Mouse (Mus musculus) heart, postnatal 0 days (tissue): Measurements from ENCODE around the gene Plekhn1. TPM values are rescaled to one million over a fixed set of nuclear protein-coding genes. Genes with fewer than 3 reads are reported as not detected.

Experiments used
- ATAC-seq: fragments of 200-750 bp; cut with Nextera tagmentation; 2 replicates; pipeline ENCODE4 v1.8.0; 2017; ENCODE audit warnings: low read depth, moderate number of reproducible peaks, moderate library complexity; ENCODE audit not compliant: insufficient read depth
- DNase-seq: peaks from one replicate; pipeline ENCODE4 v3.0.0-alpha.2; 2016; ENCODE audit warnings: low spot score
- H3K27ac ChIP-seq: fragments of 300-500 bp; sonication (generic); 2 replicates; pipeline ENCODE4 v1.5.1; 2014; ENCODE audit warnings: low read depth, mild to moderate bottlenecking
- H3K27me3 ChIP-seq: fragments of 300-500 bp; sonication (generic); 2 replicates; pipeline ENCODE4 v1.6.1; 2014; ENCODE audit warnings: low read length, mixed read lengths; ENCODE audit not compliant: control insufficient read depth, insufficient read depth
- H3K36me3 ChIP-seq: fragments of 300-500 bp; sonication (generic); replicated peaks from 2 replicates; pipeline ENCODE4 v1.6.1; 2014; ENCODE audit warnings: low read length, mixed read lengths; ENCODE audit not compliant: control insufficient read depth, insufficient read depth
- H3K4me1 ChIP-seq: fragments of 300-500 bp; sonication (generic); 2 replicates; pipeline ENCODE4 v1.6.1; 2014; ENCODE audit warnings: antibody characterized with exemption; ENCODE audit not compliant: control insufficient read depth, insufficient read depth
- H3K4me2 ChIP-seq: fragments of 300-500 bp; sonication (generic); 2 replicates; pipeline ENCODE4 v1.6.1; 2014; ENCODE audit warnings: low read depth, mild to moderate bottlenecking, low read length, moderate library complexity
- H3K4me3 ChIP-seq: fragments of 300-500 bp; sonication (generic); 2 replicates; pipeline ENCODE4 v1.5.1; 2014; ENCODE audit warnings: low read depth, low read length
- H3K9ac ChIP-seq: fragments of 300-500 bp; sonication (generic); replicated peaks from 2 replicates; pipeline ENCODE4 v1.6.1; 2014; ENCODE audit warnings: low read depth, low read length, mixed read lengths
- H3K9me3 ChIP-seq: fragments of 300-500 bp; sonication (generic); replicated peaks from 2 replicates; pipeline ENCODE4 v1.6.1; 2016; ENCODE audit warnings: low read length; ENCODE audit not compliant: control insufficient read depth
- CTCF ChIP-seq: IDR thresholded peaks from 2 replicates; pipeline ENCODE4 v1.5.1; 2016; ENCODE audit warnings: antibody characterized with exemption, control low read depth, low read depth
- EP300 ChIP-seq: IDR thresholded peaks from 2 replicates; pipeline ENCODE4 v1.6.1; 2016; ENCODE audit warnings: antibody characterized with exemption, low read depth
- WGBS: fragments of 180-500 bp; shearing (Covaris S2); extraction: QIAGEN DNeasy Blood & Tissue Kit; methylation state at CpG from one replicate; pipeline ENCODE4 v1.1.7; 2014; 5-methylcytosine and 5-hydroxymethylcytosine counted together
- polyA plus RNA-seq: library from polyadenylated mRNA; unstranded; fragments of >200 nt; fragmentation: Nextera tagmentation; extraction: Ambion mirVana; gene quantifications from 2 replicates; pipeline ENCODE4 v1.2.1, GENCODE M21; 2015
- total RNA-seq: library from RNA; depleted of rRNA; stranded (reverse); fragments of >200 nt; gene quantifications from 2 replicates; pipeline ENCODE4 v1.2.3, GENCODE M21; 2014; ENCODE audit warnings: low replicate concordance

Gene Plekhn1
- total and polyA plus RNA-seq, 2 experiments from 2014 or later, result 5.9 to 21.9 TPM

- Histone ChIP-seq H3K9ac (peak overlapping the region; percentile 61; the same call in 1 of the 2 replicates), H3K9me3 (no peaks in the 10 kb centered on the region), H3K4me2 (peak overlapping the region; percentile 64), H3K4me1 (peaks cover 6% of the 10 kb centered on the region), H3K36me3 (peaks cover 45% of the 10 kb centered on the region), H3K27me3 (no peaks in the 10 kb centered on the region), H3K4me3 (peak overlapping the region; percentile 75), H3K27ac (peak overlapping the region; percentile 83; the same call in 1 of the 2 replicates)
- WGBS, result under 1% methylated on average over 15 of the region's 15 CpGs
- DNase-seq (peak; percentile 45), ATAC-seq (peak; percentile 40)
- TF ChIP-seq CTCF (0 out of 2 replicates have a peak, but pooled peaks have one; percentile 15), EP300 (no peak)
These were observed 708 bp upstream of the Plekhn1 start for GRCm38 (mm10) chr4:156235360-156235770.

- ATAC-seq, result no peak
- H3K27ac ChIP-seq, result peak overlapping the region; percentile 71
- no peaks in the 10 kb centered on the region for H3K27me3 ChIP-seq
- peak overlapping the region; percentile 34 for H3K9ac ChIP-seq
- peaks cover 44% of the 10 kb centered on the region for H3K36me3 ChIP-seq
- no peak for TF ChIP-seq CTCF
- TF ChIP-seq EP300, result no peak
- 10% methylated on average over 17 of the region's 17 CpGs for WGBS
- H3K4me2 ChIP-seq, result peak overlapping the region; percentile 64
- peaks cover 6% of the 10 kb centered on the region for H3K4me1 ChIP-seq
- H3K9me3 ChIP-seq, result no peaks in the 10 kb centered on the region
- peak overlapping the region; percentile 71 for H3K4me3 ChIP-seq
- no peak for DNase-seq
These were observed 596 bp downstream of the Plekhn1 start for GRCm38 (mm10) chr4:156234021-156234501.

DNA sequence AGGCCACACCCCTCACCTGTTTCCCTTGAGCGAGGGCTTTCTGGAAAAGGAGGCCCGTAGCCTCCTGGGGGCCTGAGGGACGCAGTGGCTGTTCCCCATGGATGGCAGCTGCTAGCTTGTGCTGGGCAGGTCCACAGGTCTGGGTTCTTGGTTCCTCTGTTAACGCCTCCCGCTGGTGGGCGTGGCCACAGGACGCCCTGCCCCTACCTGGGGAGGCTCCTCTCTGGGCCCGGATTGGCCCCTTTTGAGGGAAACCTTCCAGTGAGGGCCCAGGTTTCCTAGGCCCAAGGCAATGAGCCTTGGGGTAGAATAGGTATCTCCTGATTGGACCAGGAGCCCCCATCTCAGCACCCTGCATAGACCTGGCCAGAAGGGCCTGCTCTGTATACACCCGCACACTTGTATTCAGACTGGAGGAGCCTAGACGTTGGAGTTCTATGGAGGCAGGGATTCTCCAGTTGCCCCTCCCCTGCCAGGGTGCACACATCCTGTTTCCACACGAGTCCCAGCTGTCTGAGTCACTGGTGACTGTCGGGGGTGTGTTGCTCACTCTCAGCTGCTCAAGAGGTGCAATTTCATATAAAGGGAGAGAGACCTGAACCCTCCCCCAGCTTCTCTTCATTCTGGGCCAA is 6.1 kb downstream of the Plekhn1 start:
- peaks cover 11% of the 10 kb centered on the region for H3K4me1 ChIP-seq
- no peaks in the 10 kb centered on the region for H3K9me3 ChIP-seq
- peak overlapping the region; percentile 20; the same call in 1 of the 2 replicates for H3K4me2 ChIP-seq
- 32% methylated on average over 12 of the region's 12 CpGs for WGBS
- peaks cover 40% of the 10 kb centered on the region for H3K36me3 ChIP-seq
- no peaks in the 10 kb centered on the region for H3K27me3 ChIP-seq
- no peak overlapping the region for H3K9ac ChIP-seq
- H3K27ac ChIP-seq, result no peak overlapping the region
- TF ChIP-seq CTCF (no peak), EP300 (no peak)
- DNase-seq (no peak), ATAC-seq (0 out of 2 replicates have a peak, but pooled peaks have one; percentile 3)
- H3K4me3 ChIP-seq, result no peak overlapping the region

DNA sequence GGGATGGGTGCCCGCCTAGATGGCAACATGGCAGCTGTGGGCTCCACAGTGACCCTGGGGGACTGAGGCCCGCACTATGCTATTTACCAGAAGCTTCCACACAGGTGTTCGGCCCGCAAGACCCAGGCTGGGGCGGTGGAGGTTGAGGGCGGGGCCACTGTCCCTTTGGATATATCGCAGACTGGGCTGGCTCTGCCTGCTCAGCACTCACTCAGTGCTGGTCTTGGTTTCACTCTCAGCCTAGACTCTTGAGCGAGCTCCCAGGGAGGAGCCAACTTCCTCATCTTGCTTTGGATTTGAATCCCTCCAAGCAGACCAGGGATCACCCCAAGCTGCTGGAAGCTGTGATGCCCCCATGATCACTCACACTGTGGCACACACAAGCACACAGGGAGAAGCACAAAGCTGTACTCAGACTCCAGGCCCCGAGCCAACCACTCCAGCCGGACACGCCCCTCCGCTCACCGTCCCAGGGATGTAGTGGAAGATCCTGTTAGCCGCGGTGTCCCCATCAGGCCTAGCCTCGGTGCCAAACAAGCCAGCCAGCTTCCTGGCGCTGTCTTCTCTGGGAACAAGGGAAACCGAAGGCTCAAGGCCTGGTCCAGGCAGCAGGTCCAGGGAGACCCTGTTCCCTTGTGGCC is 6.8 kb downstream of the Plekhn1 start:
- peak; percentile 40; the same call in 1 of the 2 replicates for ATAC-seq
- DNase-seq, result no peak
- TF ChIP-seq EP300 (no peak), CTCF (no peak)
- H3K27me3 ChIP-seq, result no peaks in the 10 kb centered on the region
- H3K36me3 ChIP-seq, result peaks cover 46% of the 10 kb centered on the region
- H3K27ac ChIP-seq, result no peak overlapping the region
- H3K9me3 ChIP-seq, result no peaks in the 10 kb centered on the region
- peak overlapping the region; percentile 20; the same call in 1 of the 2 replicates for H3K4me2 ChIP-seq
- H3K9ac ChIP-seq, result no peak overlapping the region
- H3K4me1 ChIP-seq, result peaks cover 9% of the 10 kb centered on the region
- H3K4me3 ChIP-seq, result no peak overlapping the region
- 32% methylated on average over 18 of the region's 18 CpGs for WGBS

DNA sequence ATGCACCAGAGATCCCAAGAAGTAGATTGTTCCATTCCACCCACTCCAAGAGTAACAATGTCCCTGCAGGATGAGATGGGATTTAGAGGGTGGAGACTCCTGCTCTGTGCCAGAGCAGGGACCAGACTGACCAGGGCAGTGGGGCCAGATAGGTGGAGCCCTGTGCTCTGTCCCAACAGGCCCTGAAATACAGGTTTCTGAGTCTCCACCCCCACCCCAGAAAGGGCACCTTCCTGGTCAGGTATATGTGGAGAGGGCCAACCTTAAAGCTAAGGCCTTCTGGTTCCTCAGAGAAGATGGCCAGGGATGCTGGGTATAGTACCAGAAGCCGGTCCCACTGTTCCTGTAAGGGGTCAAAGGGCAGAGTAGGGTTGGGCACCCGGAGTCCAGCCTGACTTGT is 10.4 kb downstream of the Plekhn1 start:
- no peaks in the 10 kb centered on the region for H3K9me3 ChIP-seq
- no peak for ATAC-seq
- H3K4me3 ChIP-seq, result no peak overlapping the region
- TF ChIP-seq EP300 (no peak), CTCF (no peak)
- 72% methylated on average over 2 of the region's 2 CpGs for WGBS
- no peak overlapping the region for H3K9ac ChIP-seq
- H3K27ac ChIP-seq, result no peak overlapping the region
- H3K36me3 ChIP-seq, result peaks cover 44% of the 10 kb centered on the region; the same call in 1 of the 2 replicates
- no peak overlapping the region for H3K4me2 ChIP-seq
- no peaks in the 10 kb centered on the region for H3K27me3 ChIP-seq
- peaks cover 10% of the 10 kb centered on the region for H3K4me1 ChIP-seq
- no peak for DNase-seq
